Mouse (Mus musculus): ENCODE results near the gene Vmn2r89.
"Not testable (repeated sequence)": the region's sequence is repeated elsewhere in the genome, so short reads cannot be mapped to it uniquely, and the experiment has no call there.

The Vmn2r89 gene

GRCm38 (mm10) chr14:51451557-51451956 is at the start of gene Vmn2r89:
Gene Vmn2r89, plus strand, starts transcription at chr14:51451857.
- DNase-seq (ENCODE audit: low spot score): not testable (repeated sequence)

GRCm38 (mm10) chr14:51410520-51410919 is 41.1 kb upstream of the Vmn2r89 start, which contains the start of gene Vmn2r88:
Gene Vmn2r88, plus strand, starts transcription at chr14:51410820.
- DNase-seq (ENCODE audit: low spot score): no peak

GRCm38 (mm10) chr14:51423885-51424284 is 27.8 kb upstream of the Vmn2r89 start:
- no peak for DNase-seq (ENCODE audit: low spot score)

GRCm38 (mm10) chr14:51430138-51430537 is 21.5 kb upstream of the Vmn2r89 start:
- DNase-seq (ENCODE audit: low spot score): not testable (repeated sequence)

- no peak for DNase-seq (ENCODE audit: low spot score)
Measured at GRCm38 (mm10) chr14:51434546-51434945, 17.1 kb upstream of the Vmn2r89 start.

GRCm38 (mm10) chr14:51435020-51435419 is 16.6 kb upstream of the Vmn2r89 start:
- no peak for DNase-seq (ENCODE audit: low spot score)

- no peak for DNase-seq (ENCODE audit: low spot score)
Measured at GRCm38 (mm10) chr14:51438955-51439354, 12.7 kb upstream of the Vmn2r89 start.

- not testable (repeated sequence) for DNase-seq (ENCODE audit: low spot score)
Measured at GRCm38 (mm10) chr14:51480278-51480677, 28.6 kb downstream of the Vmn2r89 start.

- not testable (repeated sequence) for DNase-seq (ENCODE audit: low spot score)
Measured at GRCm38 (mm10) chr14:51481332-51482015, 29.8 kb downstream of the Vmn2r89 start.

GRCm38 (mm10) chr14:51482051-51482715 is 30.5 kb downstream of the Vmn2r89 start:
- no peak for DNase-seq (ENCODE audit: low spot score)

GRCm38 (mm10) chr14:51482971-51483381 is 31.3 kb downstream of the Vmn2r89 start:
- not testable (repeated sequence) for DNase-seq (ENCODE audit: low spot score)

- no peak for DNase-seq (ENCODE audit: low spot score)
Measured at GRCm38 (mm10) chr14:51483671-51484070, 32.0 kb downstream of the Vmn2r89 start.

GRCm38 (mm10) chr14:51486111-51486510 is 34.5 kb downstream of the Vmn2r89 start:
- no peak for DNase-seq (ENCODE audit: low spot score)

GRCm38 (mm10) chr14:51495781-51496180 is 44.1 kb downstream of the Vmn2r89 start:
- no peak for DNase-seq (ENCODE audit: low spot score)

- DNase-seq (ENCODE audit: low spot score): no peak
Measured at GRCm38 (mm10) chr14:51496955-51497354, 45.3 kb downstream of the Vmn2r89 start.

- no peak for DNase-seq (ENCODE audit: low spot score)
Measured at GRCm38 (mm10) chr14:51497958-51498357, 46.3 kb downstream of the Vmn2r89 start.

- no peak for DNase-seq (ENCODE audit: low spot score)
Measured at GRCm38 (mm10) chr14:51499707-51500275, 48.1 kb downstream of the Vmn2r89 start.

- no peak for DNase-seq (ENCODE audit: low spot score)
Measured at GRCm38 (mm10) chr14:51500461-51500860, 48.8 kb downstream of the Vmn2r89 start.

- DNase-seq (ENCODE audit: low spot score): no peak
Measured at GRCm38 (mm10) chr14:51507416-51507815, 55.8 kb downstream of the Vmn2r89 start.
